Mouse (Mus musculus) cortical plate, adult 2 months (tissue): Measurements from ENCODE around the gene Herpud2.

ENCODE experiments used
- CTCF ChIP-seq: fragments of 200-500 bp; IDR thresholded peaks from 2 replicates; pipeline ENCODE4 v1.5.1; 2011; ENCODE audit warnings: mild to moderate bottlenecking, control low read depth, low read length; ENCODE audit not compliant: insufficient read depth; ENCODE audit errors: extremely low read depth
- POLR2A ChIP-seq: fragments of 200-500 bp; IDR thresholded peaks from 2 replicates; pipeline ENCODE4 v1.6.1; 2011; ENCODE audit warnings: mild to moderate bottlenecking, low read length, control low read depth; ENCODE audit not compliant: insufficient read depth; ENCODE audit errors: extremely low read depth

- TF ChIP-seq CTCF: no peak
- 0 out of 2 replicates have a peak, but pooled peaks have one; percentile 22 for TF ChIP-seq POLR2A
These were observed 23.4 kb upstream of the Herpud2 start for GRCm38 (mm10) chr9:25175039-25175442.
